Mouse (Mus musculus) inflammation-experienced regulatory T-cells, adult 6 months (primary cell): Measurements from ENCODE around the gene Gm7995. TPM values are rescaled to one million over a fixed set of nuclear protein-coding genes. Genes with fewer than 3 reads are reported as not detected.
"Not testable (repeated sequence)": the region's sequence is repeated elsewhere in the genome, so short reads cannot be mapped to it uniquely, and the experiment has no call there.

Source experiments
- ATAC-seq: one replicate; pipeline ENCODE4 v1.8.0; 2017
- polyA plus RNA-seq, 3 experiments: library from polyadenylated mRNA; unstranded; fragments of 100-300 nt; shearing (Covaris generic); gene quantifications; one replicate each; pipeline ENCODE4 v1.2.1; 2017

Gm7995 gene
- polyA plus RNA-seq = not detected

- not testable (repeated sequence) for ATAC-seq
Observed at GRCm38 (mm10) chr14:42309910-42310309, at the start of gene Gm7995. Gene Gm7995, plus strand, starts transcription at chr14:42310210.

GRCm38 (mm10) chr14:42297258-42297657 lies 12.8 kb upstream of the Gm7995 start, which contains the start of gene Gm9611:
Gene Gm9611, minus strand, starts transcription at chr14:42297358.
- ATAC-seq = not testable (repeated sequence)

Other genes starting within 250 kb of the Gm7995 start
- not detected for gene Gm7951, start 192.8 kb upstream of the Gm7995 start, polyA plus RNA-seq
- not detected for gene Gm17027, start 147.6 kb upstream of the Gm7995 start, polyA plus RNA-seq
- not detected for gene Gm3573, start 119.4 kb upstream of the Gm7995 start, polyA plus RNA-seq
- not detected for gene Gm17026, start 50.2 kb upstream of the Gm7995 start, polyA plus RNA-seq
- not detected for gene Gm9611, start 12.9 kb upstream of the Gm7995 start, polyA plus RNA-seq
- gene Gm8005, start 129.5 kb downstream of the Gm7995 start, polyA plus RNA-seq = not detected
- not detected for gene Gm8011, start 153.7 kb downstream of the Gm7995 start, polyA plus RNA-seq
- gene Gm8020, start 192.1 kb downstream of the Gm7995 start, polyA plus RNA-seq = not detected
- not detected for gene Gm8024, start 214.1 kb downstream of the Gm7995 start, polyA plus RNA-seq